Mouse (Mus musculus) forebrain, embryonic 10.5 days (tissue): ENCODE results near the gene Sema7a. TPM values are rescaled to one million over a fixed set of nuclear protein-coding genes. Genes with fewer than 3 reads are reported as not detected.

ENCODE experiments used
- polyA plus RNA-seq: library from polyadenylated mRNA; unstranded; fragments of >200 nt; fragmentation: Nextera tagmentation; extraction: Ambion mirVana; gene quantifications from 2 replicates; pipeline ENCODE4 v1.2.1, GENCODE M21; 2016

Sema7a gene
- polyA plus RNA-seq, 1 experiment from 2014 or later, result 0.14 TPM

Other genes starting within 250 kb of the Sema7a start
- 42.8 and 43.9 TPM in 2 replicates for gene Edc3, start 231.6 kb upstream of the Sema7a start, polyA plus RNA-seq
- 92.5 and 95.1 TPM in 2 replicates for gene Clk3, start 174.3 kb upstream of the Sema7a start, polyA plus RNA-seq
- gene Arid3b, start 103.3 kb upstream of the Sema7a start, polyA plus RNA-seq, result 41.0 and 41.7 TPM in 2 replicates
- gene Ubl7, start 29.1 kb upstream of the Sema7a start, polyA plus RNA-seq, result 109 and 111 TPM in 2 replicates
- gene Cyp11a1, start 66.3 kb downstream of the Sema7a start, polyA plus RNA-seq, result not detected in 2 replicates
- gene Stra6, start 123.7 kb downstream of the Sema7a start, polyA plus RNA-seq, result 33.0 and 37.1 TPM in 2 replicates
- gene Ccdc33, start 178.7 kb downstream of the Sema7a start, polyA plus RNA-seq, result 0.36 and 0.90 TPM in 2 replicates